Mouse (Mus musculus) hindlimb bud, embryonic 11.5 days (tissue): ENCODE measurements at regions not wholly inside any gene's neighbourhood (a gene's known extent, or its start where the extent isn't known, plus 50 kb on each side); places are given as distances from the start of the nearest gene placed in this dataset.

Experiments
- DNase-seq: peaks from one replicate; pipeline ENCODE4 v3.0.0-alpha.2; 2012; ENCODE audit warnings: low read depth, low spot score; ENCODE audit errors: extremely low spot score

DNA sequence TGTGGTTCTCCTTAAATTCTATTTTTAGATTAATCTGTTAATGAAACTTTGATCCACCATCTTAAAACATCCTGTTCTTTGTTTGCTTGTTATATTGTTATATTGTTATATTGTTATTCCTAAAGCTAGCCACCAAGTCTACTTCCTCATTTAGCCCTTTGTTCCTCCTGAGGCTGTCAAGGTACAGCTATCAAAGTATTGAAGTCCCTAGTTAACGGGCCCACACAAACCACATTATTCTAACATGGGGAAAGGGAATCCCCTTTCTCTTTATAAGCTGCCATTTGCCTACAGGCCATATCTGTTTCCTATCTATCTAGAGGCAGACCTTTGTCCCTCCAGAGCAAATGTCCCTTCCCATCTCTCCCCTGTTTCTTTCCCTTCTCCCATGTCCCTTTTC is 317.0 kb downstream of the Prr30 start:
- no peak for DNase-seq

DNA sequence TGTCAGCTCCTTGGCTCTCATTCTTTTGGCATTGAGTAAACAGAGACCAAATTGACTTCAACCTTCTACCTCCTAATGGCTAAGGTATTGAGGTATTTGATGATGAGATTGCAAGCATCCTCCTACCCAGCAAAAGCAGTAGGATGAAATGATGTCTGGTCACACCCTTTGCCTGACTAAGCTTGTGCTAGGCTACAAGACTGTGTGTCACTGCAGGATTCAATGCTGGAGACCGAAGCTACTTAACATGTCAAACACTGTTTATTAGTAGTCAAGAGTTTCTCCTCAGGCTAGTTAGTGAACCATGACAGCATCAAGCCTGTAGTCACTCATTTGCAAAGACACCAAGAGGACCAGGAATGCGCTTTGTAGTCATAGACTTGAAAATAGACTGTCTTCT is 320.0 kb downstream of the Prr30 start:
- no peak for DNase-seq

- DNase-seq: no peak
Measured at GRCm38 (mm10) chr14:100867790-100868189, 332.3 kb downstream of the Prr30 start.

DNA sequence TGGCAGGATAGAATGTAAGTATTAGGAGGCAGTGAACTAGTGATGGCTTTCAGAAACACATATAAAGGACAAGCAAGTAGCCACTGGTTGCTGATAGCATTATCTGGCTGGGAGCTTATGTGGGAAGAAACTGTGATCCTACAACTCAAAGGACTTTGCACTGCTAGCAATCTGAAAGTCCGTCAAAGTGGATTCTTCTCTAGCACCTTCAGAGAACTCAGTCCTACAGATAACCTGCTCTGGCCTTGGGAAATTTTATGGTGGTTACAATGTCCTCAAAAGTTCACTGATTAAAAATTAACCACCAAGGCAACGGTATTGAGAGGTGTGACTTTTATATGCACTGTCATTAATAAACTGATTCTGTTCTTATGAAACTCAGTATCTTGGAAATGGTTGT is 335.3 kb downstream of the Prr30 start:
- no peak for DNase-seq

GRCm38 (mm10) chr14:100864164-100864563 is 336.0 kb downstream of the Prr30 start:
- no peak for DNase-seq

DNA sequence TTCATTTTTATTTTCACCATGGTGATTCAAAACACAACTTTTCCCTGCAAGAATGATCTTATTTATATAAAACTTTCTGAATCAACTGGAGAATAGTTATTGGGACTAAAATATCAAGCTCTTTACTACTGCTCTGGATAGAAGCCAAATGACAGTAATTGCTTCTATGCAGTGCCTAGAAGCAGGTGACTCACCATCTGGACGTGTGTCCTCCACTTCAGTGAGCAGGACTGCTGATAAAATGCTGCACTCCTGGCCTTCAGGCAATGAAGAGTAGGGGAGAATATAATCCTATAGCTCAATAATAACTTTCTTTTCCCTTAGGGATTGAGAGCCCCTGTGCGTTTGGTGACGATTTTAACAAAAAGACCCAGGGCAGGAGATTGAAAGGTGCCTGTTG is 357.3 kb downstream of the Prr30 start:
- DNase-seq: no peak
